Mouse (Mus musculus): ENCODE data around the gene Aasdh.

DNA sequence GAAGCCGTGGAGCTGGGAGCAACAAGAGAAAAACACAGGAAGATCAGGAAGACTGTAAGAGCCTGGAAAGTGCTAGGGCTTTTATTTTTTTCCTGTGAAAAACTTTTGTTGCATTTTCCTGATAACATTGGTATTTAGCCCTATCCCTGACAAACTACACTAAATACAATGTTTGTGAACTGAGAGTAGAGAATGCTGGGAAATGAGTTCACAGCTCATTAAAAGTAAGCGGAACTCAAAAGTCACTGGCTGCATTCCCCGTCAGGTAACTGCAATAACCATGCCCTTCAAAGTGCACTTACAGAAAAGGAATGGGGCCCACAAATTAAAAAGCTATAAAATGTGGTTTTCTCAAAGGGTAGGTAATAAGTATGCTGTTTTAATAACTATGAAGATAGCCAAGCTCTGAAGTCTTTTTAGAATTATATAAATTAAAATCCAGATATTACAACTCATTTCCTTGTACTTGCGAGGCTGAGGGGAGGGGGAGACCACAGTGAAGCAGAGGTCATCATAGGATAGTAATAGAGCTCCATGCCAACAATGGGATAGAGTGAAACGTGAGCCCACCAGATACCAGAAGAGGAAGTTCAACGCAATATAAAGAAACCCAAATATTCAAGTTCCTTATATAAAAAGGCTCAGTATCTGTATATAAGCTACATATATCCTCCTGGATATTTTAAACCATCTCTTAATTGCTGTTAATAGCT is 39.8 kb upstream of the Aasdh start:
- TF ChIP-seq POU5F1 (IDR thresholded peaks at IDR 0.05; ENCODE audit: borderline replicate concordance, low read length) (no peak), CTCF (conservative IDR thresholded peaks at IDR 0.05; ENCODE audit: low read length) (no peak), NANOG (IDR thresholded peaks at IDR 0.05; ENCODE audit: borderline replicate concordance, low read length) (no peak)

Data from E14TG2a.4 (cell line).